Mouse (Mus musculus) urinary bladder, postnatal 10 days (tissue): ENCODE measurements around the gene Plekhg3.

Experiments used
- DNase-seq: peaks from one replicate; pipeline ENCODE4 v3.0.0; 2022; ENCODE audit warnings: low spot score

Plekhg3 gene

GRCm38 (mm10) chr12:76530580-76531139 lies at the start of gene Plekhg3:
Plekhg3 (plus strand) TSS chr12:76530891.
- DNase-seq = no peak

- DNase-seq = no peak
Measured at GRCm38 (mm10) chr12:76482446-76482845, 48.2 kb upstream of the Plekhg3 start.

- no peak for DNase-seq
Measured at GRCm38 (mm10) chr12:76482948-76483347, 47.7 kb upstream of the Plekhg3 start.

- DNase-seq = no peak
Measured at GRCm38 (mm10) chr12:76484881-76485280, 45.8 kb upstream of the Plekhg3 start.

GRCm38 (mm10) chr12:76485381-76485780 lies 45.3 kb upstream of the Plekhg3 start:
- DNase-seq = no peak

- DNase-seq = no peak
Measured at GRCm38 (mm10) chr12:76486943-76487342, 43.7 kb upstream of the Plekhg3 start.

GRCm38 (mm10) chr12:76490798-76491197 lies 39.9 kb upstream of the Plekhg3 start:
- no peak for DNase-seq

- DNase-seq = no peak
Measured at GRCm38 (mm10) chr12:76493462-76493861, 37.2 kb upstream of the Plekhg3 start.

GRCm38 (mm10) chr12:76495381-76495780 lies 35.3 kb upstream of the Plekhg3 start:
- no peak for DNase-seq

- no peak for DNase-seq
Measured at GRCm38 (mm10) chr12:76496324-76496723, 34.4 kb upstream of the Plekhg3 start.

GRCm38 (mm10) chr12:76499276-76499675 lies 31.4 kb upstream of the Plekhg3 start:
- DNase-seq = no peak

- no peak for DNase-seq
Measured at GRCm38 (mm10) chr12:76500055-76500454, 30.6 kb upstream of the Plekhg3 start.

- no peak for DNase-seq
Measured at GRCm38 (mm10) chr12:76500896-76501295, 29.8 kb upstream of the Plekhg3 start.

GRCm38 (mm10) chr12:76502981-76503380 lies 27.7 kb upstream of the Plekhg3 start:
- no peak for DNase-seq

- DNase-seq = no peak
Measured at GRCm38 (mm10) chr12:76506522-76506921, 24.2 kb upstream of the Plekhg3 start.

- DNase-seq = no peak
Measured at GRCm38 (mm10) chr12:76507791-76508190, 22.9 kb upstream of the Plekhg3 start.

- no peak for DNase-seq
Measured at GRCm38 (mm10) chr12:76508909-76509440, 21.7 kb upstream of the Plekhg3 start.

GRCm38 (mm10) chr12:76512731-76513130 lies 18.0 kb upstream of the Plekhg3 start:
- no peak for DNase-seq

GRCm38 (mm10) chr12:76514842-76515241 lies 15.8 kb upstream of the Plekhg3 start:
- no peak for DNase-seq

GRCm38 (mm10) chr12:76518000-76518399 lies 12.7 kb upstream of the Plekhg3 start:
- no peak for DNase-seq

GRCm38 (mm10) chr12:76518909-76519842 lies 11.5 kb upstream of the Plekhg3 start:
- no peak for DNase-seq

- DNase-seq = no peak
Measured at GRCm38 (mm10) chr12:76523654-76524053, 7.0 kb upstream of the Plekhg3 start.

- no peak for DNase-seq
Measured at GRCm38 (mm10) chr12:76524915-76525314, 5.8 kb upstream of the Plekhg3 start.
